Mouse (Mus musculus): ENCODE measurements around the gene Ptprd. TPM values are rescaled to one million over a fixed set of nuclear protein-coding genes. Genes with fewer than 3 reads are reported as not detected.
"Not testable (repeated sequence)": the region's sequence is repeated elsewhere in the genome, so short reads cannot be mapped to it uniquely, and the experiment has no call there.

Ptprd gene
- polyA plus RNA-seq, 1 experiment from 2014 or later, result 6.3 TPM

DNA sequence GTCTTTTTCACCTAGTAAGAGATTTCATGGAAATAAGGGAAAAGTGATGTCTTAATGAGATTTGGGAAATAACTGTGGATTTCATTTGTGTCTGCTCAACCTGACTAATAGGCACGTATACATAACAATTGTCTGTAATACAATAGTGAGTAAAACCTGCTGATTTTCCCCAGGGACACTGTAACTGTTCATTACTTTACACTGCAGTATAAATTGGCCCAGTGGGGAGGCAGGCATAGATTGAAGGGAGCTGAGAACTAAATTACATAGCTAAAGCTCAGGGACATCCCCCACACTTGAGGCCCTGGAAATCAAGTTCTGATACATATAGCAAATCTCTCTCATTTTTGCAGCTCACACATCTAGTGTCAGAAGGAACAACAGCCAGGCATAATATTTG lies 209.7 kb downstream of the Ptprd start:
- ATAC-seq (ENCODE audit: low read depth), result no peak
- Histone ChIP-seq H3K27ac (ENCODE audit: low read length) (no peak overlapping the region), H3K27me3 (ENCODE audit: control insufficient read depth, insufficient read depth, low read depth, low read length) (no peaks in the 10 kb centered on the region), H3K4me3 (ENCODE audit: low read depth, low read length) (no peak overlapping the region), H3K4me2 (ENCODE audit: low read depth, low read length) (no peak overlapping the region), H3K36me3 (ENCODE audit: control insufficient read depth, insufficient read depth) (no peaks in the 10 kb centered on the region), H3K4me1 (ENCODE audit: control insufficient read depth, low read depth, low read length) (no peaks in the 10 kb centered on the region), H3K9me3 (replicated peaks; ENCODE audit: control insufficient read depth, low read length) (no peaks in the 10 kb centered on the region), H3K9ac (ENCODE audit: low read depth, low read length) (no peak overlapping the region)
- 57% methylated on average over 1 of the region's 1 CpGs for WGBS (ENCODE audit: insufficient replicate concordance)

DNA sequence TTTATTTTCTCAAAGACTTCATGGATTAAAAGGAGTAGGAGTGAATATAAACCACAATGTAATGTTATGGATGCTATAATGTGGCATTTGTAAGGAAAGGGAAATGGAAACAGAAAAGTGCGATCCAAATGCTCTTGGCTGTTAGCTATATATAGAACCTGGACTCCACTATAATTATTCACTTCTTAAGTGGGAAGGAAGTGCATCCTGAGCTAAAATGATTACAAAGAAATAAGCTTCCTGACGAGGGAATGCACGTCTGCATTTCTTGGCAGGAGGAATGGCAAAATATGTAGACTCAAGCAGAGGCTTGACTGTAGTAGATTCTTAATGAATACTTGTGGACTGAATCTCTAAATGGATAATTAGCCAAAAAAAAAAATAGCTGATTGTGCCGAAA lies 219.1 kb downstream of the Ptprd start:
- no peaks in the 10 kb centered on the region for H3K4me1 ChIP-seq (ENCODE audit: control insufficient read depth, low read depth, low read length)
- H3K9me3 ChIP-seq (replicated peaks; ENCODE audit: control insufficient read depth, low read length), result no peaks in the 10 kb centered on the region
- no peaks in the 10 kb centered on the region for H3K27me3 ChIP-seq (ENCODE audit: control insufficient read depth, insufficient read depth, low read depth, low read length)
- WGBS (ENCODE audit: insufficient replicate concordance), result 60% methylated on average over 4 of the region's 4 CpGs
- no peak overlapping the region for H3K4me3 ChIP-seq (ENCODE audit: low read depth, low read length)
- no peaks in the 10 kb centered on the region for H3K36me3 ChIP-seq (ENCODE audit: control insufficient read depth, insufficient read depth)
- H3K27ac ChIP-seq (ENCODE audit: low read length), result no peak overlapping the region
- no peak overlapping the region for H3K9ac ChIP-seq (ENCODE audit: low read depth, low read length)
- no peak overlapping the region for H3K4me2 ChIP-seq (ENCODE audit: low read depth, low read length)
- no peak for ATAC-seq (ENCODE audit: low read depth)

DNA sequence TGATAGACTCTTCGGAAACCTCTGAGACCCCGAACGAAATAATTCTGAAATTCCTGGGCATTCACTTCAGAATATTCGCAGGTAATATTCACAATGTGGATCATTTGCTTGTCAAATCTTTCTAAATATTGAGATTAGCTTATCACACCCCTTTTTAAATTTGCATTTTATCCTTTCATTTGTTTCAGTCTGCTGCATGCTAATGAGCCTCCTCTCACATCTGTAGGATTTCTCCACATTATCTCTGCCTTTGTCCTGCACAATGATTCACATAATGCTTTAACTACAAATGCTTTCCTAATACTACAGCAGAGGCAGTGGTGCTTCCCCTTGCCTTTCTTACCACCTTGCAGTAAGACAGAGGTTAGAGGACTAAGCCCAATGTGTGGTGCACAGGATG lies 229.7 kb downstream of the Ptprd start:
- 79% methylated on average over 4 of the region's 4 CpGs for WGBS (ENCODE audit: insufficient replicate concordance)

DNA sequence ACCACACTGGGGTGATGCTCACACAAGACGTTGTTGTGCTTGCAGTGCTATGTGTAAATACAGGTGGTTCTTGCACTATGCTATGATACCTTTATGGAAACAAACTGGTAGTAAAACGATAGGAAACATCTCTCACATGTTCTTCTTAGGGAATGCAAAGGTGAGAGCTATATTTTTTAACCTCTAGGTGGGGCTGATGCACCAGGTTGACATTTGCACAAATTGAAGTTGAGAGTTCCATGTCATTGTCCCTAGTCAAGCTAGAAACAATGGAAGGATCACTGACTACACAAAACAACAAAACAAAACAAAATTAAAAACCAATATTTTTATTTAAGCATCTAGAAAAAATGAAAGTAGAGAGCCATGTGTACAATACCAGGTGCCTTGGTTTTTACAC lies 250.1 kb downstream of the Ptprd start:
- H3K27me3 ChIP-seq (ENCODE audit: control insufficient read depth, insufficient read depth, low read depth, low read length), result no peaks in the 10 kb centered on the region
- no peaks in the 10 kb centered on the region for H3K36me3 ChIP-seq (ENCODE audit: control insufficient read depth, insufficient read depth)
- H3K9ac ChIP-seq (ENCODE audit: low read depth, low read length), result no peak overlapping the region
- no peaks in the 10 kb centered on the region for H3K4me1 ChIP-seq (ENCODE audit: control insufficient read depth, low read depth, low read length)
- WGBS (ENCODE audit: insufficient replicate concordance), result 16% methylated on average over 2 of the region's 2 CpGs
- H3K27ac ChIP-seq (ENCODE audit: low read length), result no peak overlapping the region
- no peak overlapping the region for H3K4me2 ChIP-seq (ENCODE audit: low read depth, low read length)
- ATAC-seq (ENCODE audit: low read depth), result no peak
- H3K9me3 ChIP-seq (replicated peaks; ENCODE audit: control insufficient read depth, low read length), result no peaks in the 10 kb centered on the region
- no peak overlapping the region for H3K4me3 ChIP-seq (ENCODE audit: low read depth, low read length)

More for the DNA sequence above, 229.7 kb downstream of the Ptprd start:
- no peak overlapping the region for H3K4me3 ChIP-seq (ENCODE audit: low read depth, low read length)
- H3K27ac ChIP-seq (ENCODE audit: low read length), result no peak overlapping the region
- H3K4me1 ChIP-seq (ENCODE audit: control insufficient read depth, low read depth, low read length), result no peaks in the 10 kb centered on the region
- H3K4me2 ChIP-seq (ENCODE audit: low read depth, low read length), result no peak overlapping the region
- H3K9me3 ChIP-seq (replicated peaks; ENCODE audit: control insufficient read depth, low read length), result no peaks in the 10 kb centered on the region
- ATAC-seq (ENCODE audit: low read depth), result no peak
- H3K9ac ChIP-seq (ENCODE audit: low read depth, low read length), result no peak overlapping the region
- no peaks in the 10 kb centered on the region for H3K36me3 ChIP-seq (ENCODE audit: control insufficient read depth, insufficient read depth)
- H3K27me3 ChIP-seq (ENCODE audit: control insufficient read depth, insufficient read depth, low read depth, low read length), result no peaks in the 10 kb centered on the region

DNA sequence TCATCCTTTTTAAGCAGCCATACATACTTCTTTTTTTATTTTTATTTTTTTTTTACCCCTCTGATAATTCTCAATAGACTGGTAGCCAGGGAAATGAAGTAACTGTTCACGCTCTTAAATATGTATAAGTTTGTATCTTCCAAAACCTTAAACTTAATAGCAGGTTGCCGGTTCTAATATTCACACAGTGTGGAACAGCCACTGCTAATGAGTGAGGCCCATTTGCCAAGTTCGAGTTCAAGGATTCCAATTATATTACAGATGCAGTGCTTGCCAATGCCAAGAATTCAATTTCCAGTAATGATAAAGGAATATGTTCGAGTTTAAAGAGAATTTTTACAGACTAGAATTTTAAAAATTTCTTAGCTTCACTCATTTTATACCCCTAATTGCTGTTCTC lies 322.3 kb downstream of the Ptprd start:
- no peaks in the 10 kb centered on the region for H3K27me3 ChIP-seq (ENCODE audit: control insufficient read depth, insufficient read depth, low read depth, low read length)
- H3K27ac ChIP-seq (ENCODE audit: low read length), result no peak overlapping the region
- H3K9me3 ChIP-seq (replicated peaks; ENCODE audit: control insufficient read depth, low read length), result no peaks in the 10 kb centered on the region
- no peaks in the 10 kb centered on the region for H3K36me3 ChIP-seq (ENCODE audit: control insufficient read depth, insufficient read depth)
- WGBS (ENCODE audit: insufficient replicate concordance), result 53% methylated on average over 4 of the region's 4 CpGs
- no peak for ATAC-seq (ENCODE audit: low read depth)
- H3K9ac ChIP-seq (ENCODE audit: low read depth, low read length), result no peak overlapping the region
- H3K4me3 ChIP-seq (ENCODE audit: low read depth, low read length), result no peak overlapping the region
- H3K4me1 ChIP-seq (ENCODE audit: control insufficient read depth, low read depth, low read length), result no peaks in the 10 kb centered on the region
- no peak overlapping the region for H3K4me2 ChIP-seq (ENCODE audit: low read depth, low read length)

DNA sequence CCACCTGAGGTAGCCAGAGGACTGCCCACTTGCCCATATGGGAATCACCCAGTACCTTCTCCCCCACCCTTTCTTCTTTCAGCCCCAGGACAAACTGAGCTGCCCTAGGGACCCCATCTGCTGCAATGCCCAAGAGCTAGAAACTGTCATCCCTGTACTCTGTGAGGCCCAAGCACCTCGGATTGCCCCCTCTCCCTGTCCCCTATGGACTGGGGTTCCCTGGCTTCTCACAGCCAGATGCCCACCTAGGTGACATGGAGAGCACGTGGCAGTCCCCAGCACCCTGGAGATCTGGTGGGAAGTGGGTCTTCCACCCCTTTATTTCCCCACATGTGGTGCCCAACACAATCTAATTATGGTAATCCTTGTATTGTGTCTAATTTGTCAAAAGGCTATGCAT lies 331.5 kb downstream of the Ptprd start:
- 31% methylated on average over 2 of the region's 2 CpGs for WGBS (ENCODE audit: insufficient replicate concordance)
- ATAC-seq (ENCODE audit: low read depth), result no peak
- no peak overlapping the region for H3K4me3 ChIP-seq (ENCODE audit: low read depth, low read length)
- no peaks in the 10 kb centered on the region for H3K36me3 ChIP-seq (ENCODE audit: control insufficient read depth, insufficient read depth)
- no peak overlapping the region for H3K27ac ChIP-seq (ENCODE audit: low read length)
- H3K9me3 ChIP-seq (replicated peaks; ENCODE audit: control insufficient read depth, low read length), result no peaks in the 10 kb centered on the region
- H3K27me3 ChIP-seq (ENCODE audit: control insufficient read depth, insufficient read depth, low read depth, low read length), result no peaks in the 10 kb centered on the region
- H3K9ac ChIP-seq (ENCODE audit: low read depth, low read length), result no peak overlapping the region
- no peak overlapping the region for H3K4me2 ChIP-seq (ENCODE audit: low read depth, low read length)
- no peaks in the 10 kb centered on the region for H3K4me1 ChIP-seq (ENCODE audit: control insufficient read depth, low read depth, low read length)

DNA sequence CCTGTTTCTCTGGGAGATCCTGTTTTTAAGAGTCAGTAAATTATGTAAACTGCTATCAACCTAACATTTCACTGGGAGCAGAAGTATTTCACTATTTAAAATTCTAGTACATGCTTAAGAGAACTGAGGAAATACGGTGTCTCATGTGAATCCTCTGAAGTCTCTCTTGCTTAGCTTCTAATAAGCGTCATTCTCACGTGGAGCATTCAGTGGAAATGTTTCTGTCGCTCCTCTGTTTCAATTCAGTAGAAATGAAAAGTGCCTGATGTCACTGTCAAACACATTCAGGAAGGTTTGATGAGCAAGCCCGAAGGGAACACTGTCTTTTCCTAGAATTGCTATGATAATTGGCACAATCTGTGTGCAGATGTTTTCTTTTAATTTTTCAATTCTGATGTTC lies 350.5 kb downstream of the Ptprd start:
- no peaks in the 10 kb centered on the region for H3K27me3 ChIP-seq (ENCODE audit: control insufficient read depth, insufficient read depth, low read depth, low read length)
- H3K36me3 ChIP-seq (ENCODE audit: control insufficient read depth, insufficient read depth), result no peaks in the 10 kb centered on the region
- no peak overlapping the region for H3K4me3 ChIP-seq (ENCODE audit: low read depth, low read length)
- no peaks in the 10 kb centered on the region for H3K9me3 ChIP-seq (replicated peaks; ENCODE audit: control insufficient read depth, low read length)
- 57% methylated on average over 5 of the region's 5 CpGs for WGBS (ENCODE audit: insufficient replicate concordance)
- ATAC-seq (ENCODE audit: low read depth), result no peak
- no peak overlapping the region for H3K27ac ChIP-seq (ENCODE audit: low read length)
- no peak overlapping the region for H3K4me2 ChIP-seq (ENCODE audit: low read depth, low read length)
- H3K9ac ChIP-seq (ENCODE audit: low read depth, low read length), result no peak overlapping the region
- H3K4me1 ChIP-seq (ENCODE audit: control insufficient read depth, low read depth, low read length), result no peaks in the 10 kb centered on the region

DNA sequence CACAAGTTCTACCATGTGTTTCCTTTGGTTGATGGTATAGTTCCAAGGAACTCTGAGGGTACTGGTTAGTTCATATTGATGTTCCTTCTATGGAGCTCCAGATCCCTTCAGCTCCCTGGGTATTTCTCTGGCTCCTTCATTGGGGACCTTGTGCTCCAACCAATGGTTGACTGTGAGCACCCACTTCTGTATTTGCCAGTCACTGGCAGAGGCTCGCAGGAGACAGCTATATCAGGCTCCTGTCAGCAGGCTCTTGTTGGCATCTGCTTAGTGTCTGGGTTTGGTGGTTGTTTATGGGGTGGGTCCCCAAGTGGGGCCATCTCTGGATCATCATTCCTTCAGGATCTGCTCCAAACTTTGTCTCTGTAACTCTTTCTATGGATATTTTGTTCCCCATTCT lies 414.4 kb downstream of the Ptprd start:
- not testable (repeated sequence) for H3K4me1 ChIP-seq (ENCODE audit: control insufficient read depth, low read depth, low read length); H3K4me3 ChIP-seq (ENCODE audit: low read depth, low read length); ATAC-seq (ENCODE audit: low read depth); H3K4me2 ChIP-seq (ENCODE audit: low read depth, low read length); H3K27me3 ChIP-seq (ENCODE audit: control insufficient read depth, insufficient read depth, low read depth, low read length); H3K36me3 ChIP-seq (ENCODE audit: control insufficient read depth, insufficient read depth); H3K27ac ChIP-seq (ENCODE audit: low read length); H3K9me3 ChIP-seq (replicated peaks; ENCODE audit: control insufficient read depth, low read length); H3K9ac ChIP-seq (ENCODE audit: low read depth, low read length)
- 43% methylated on average over 1 of the region's 1 CpGs for WGBS (ENCODE audit: insufficient replicate concordance)

DNA sequence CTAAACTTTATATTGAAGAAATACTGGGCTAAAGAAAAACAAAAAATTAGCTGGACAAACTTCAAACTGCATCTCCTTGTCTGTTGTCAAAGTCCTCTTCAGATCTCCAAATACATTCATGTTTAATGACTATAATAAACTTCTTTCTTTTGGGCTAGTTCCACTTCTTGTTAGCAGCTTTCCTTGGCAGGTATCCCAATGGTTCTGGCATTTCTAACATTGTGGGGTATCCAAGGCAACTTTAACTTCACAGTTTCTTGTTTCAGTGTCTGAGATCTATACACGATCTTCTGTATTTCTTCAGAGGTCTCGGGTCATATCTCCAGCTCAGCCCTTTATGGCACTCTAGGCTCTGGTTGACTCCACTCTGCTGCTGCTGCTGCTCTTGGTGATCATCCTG lies 434.5 kb downstream of the Ptprd start:
- Histone ChIP-seq H3K4me2 (ENCODE audit: low read depth, low read length) (no peak overlapping the region), H3K4me1 (ENCODE audit: control insufficient read depth, low read depth, low read length) (no peaks in the 10 kb centered on the region), H3K9me3 (replicated peaks; ENCODE audit: control insufficient read depth, low read length) (no peaks in the 10 kb centered on the region), H3K9ac (ENCODE audit: low read depth, low read length) (no peak overlapping the region), H3K36me3 (ENCODE audit: control insufficient read depth, insufficient read depth) (no peaks in the 10 kb centered on the region), H3K4me3 (ENCODE audit: low read depth, low read length) (no peak overlapping the region), H3K27ac (ENCODE audit: low read length) (no peak overlapping the region), H3K27me3 (ENCODE audit: control insufficient read depth, insufficient read depth, low read depth, low read length) (no peaks in the 10 kb centered on the region)
- 63% methylated on average over 2 of the region's 2 CpGs for WGBS (ENCODE audit: insufficient replicate concordance)
- ATAC-seq (ENCODE audit: low read depth), result no peak

DNA sequence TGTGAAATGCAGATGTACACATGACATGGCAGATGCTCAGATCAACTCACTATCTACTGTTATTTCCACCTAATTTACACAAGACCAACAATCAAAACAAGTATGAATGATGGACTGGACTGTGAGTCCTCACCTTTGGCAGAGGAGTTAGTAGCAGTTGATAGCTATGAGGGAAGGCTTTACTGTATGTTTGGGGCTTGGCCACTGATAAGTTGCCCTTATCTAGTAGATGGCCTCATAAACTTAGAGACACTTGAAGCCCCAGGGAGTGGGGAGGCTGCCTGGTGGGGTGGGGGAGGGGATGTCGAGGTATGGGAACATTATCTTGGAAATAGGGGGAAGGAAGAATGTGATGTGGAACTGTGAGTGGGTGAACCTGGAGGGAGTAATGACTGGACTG lies 448.0 kb downstream of the Ptprd start:
- Histone ChIP-seq H3K36me3 (ENCODE audit: control insufficient read depth, insufficient read depth) (no peaks in the 10 kb centered on the region), H3K4me1 (ENCODE audit: control insufficient read depth, low read depth, low read length) (no peaks in the 10 kb centered on the region), H3K4me2 (ENCODE audit: low read depth, low read length) (no peak overlapping the region), H3K27me3 (ENCODE audit: control insufficient read depth, insufficient read depth, low read depth, low read length) (no peaks in the 10 kb centered on the region), H3K9me3 (replicated peaks; ENCODE audit: control insufficient read depth, low read length) (no peaks in the 10 kb centered on the region), H3K9ac (ENCODE audit: low read depth, low read length) (no peak overlapping the region), H3K27ac (ENCODE audit: low read length) (no peak overlapping the region), H3K4me3 (ENCODE audit: low read depth, low read length) (no peak overlapping the region)
- WGBS (ENCODE audit: insufficient replicate concordance), result 43% methylated on average over 1 of the region's 1 CpGs
- ATAC-seq (ENCODE audit: low read depth), result no peak

Data from liver, embryonic 16.5 days (tissue).